In the genomic region with DNA sequence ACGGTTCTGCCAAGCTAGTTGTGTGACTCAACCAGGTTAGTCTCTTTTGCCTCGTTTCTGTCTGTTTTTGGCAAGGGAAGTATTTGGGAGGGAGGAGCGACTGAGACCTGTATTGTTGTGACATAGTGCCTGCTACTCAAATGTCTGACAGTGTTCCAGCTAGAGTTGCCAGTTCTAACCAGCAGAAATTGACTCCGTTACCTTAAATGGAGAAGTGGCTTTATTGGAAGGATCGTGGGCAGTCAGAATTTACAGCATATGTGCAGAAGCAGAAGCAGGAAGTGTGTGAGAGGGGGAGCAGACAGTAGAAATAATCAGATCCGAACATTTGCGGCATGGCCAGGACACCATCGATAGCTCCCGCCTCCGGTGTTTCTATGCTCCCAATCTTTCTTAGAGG, we compare ENCODE assay signal across 1 mouse cellular context.
TF ChIP-seq lines count a peak whose summit lies in the region.

No protein-coding gene starts in this region.

TF ChIP-seq in CH12.LX, 34 proteins besides CTCF, POLR2A, EP300 and RAD21 (continued from another document):
- no peak for TF ChIP-seq MYC (IDR thresholded peaks at IDR 0.05; ENCODE audit: low read depth, low read length)
- no peak for TF ChIP-seq ZKSCAN1 (IDR thresholded peaks at IDR 0.05; ENCODE audit: borderline replicate concordance, low read depth, low read length)
- no peak for TF ChIP-seq POLR2AphosphoS2 (IDR thresholded peaks at IDR 0.05; ENCODE audit: low read depth, low read length)
- no peak for TF ChIP-seq MAX (IDR thresholded peaks at IDR 0.05; ENCODE audit: low read length)
- no peak for TF ChIP-seq MAFK (IDR thresholded peaks at IDR 0.05; ENCODE audit: insufficient replicate concordance, low read length)
- TF ChIP-seq MAZ (IDR thresholded peaks at IDR 0.05; ENCODE audit: low read depth, low read length), result no peak
- no peak for TF ChIP-seq PAX5 (IDR thresholded peaks at IDR 0.05; ENCODE audit: low read length)
- no peak for TF ChIP-seq HCFC1 (IDR thresholded peaks at IDR 0.05; ENCODE audit: low read depth, low read length)
- TF ChIP-seq RCOR1 (conservative IDR thresholded peaks at IDR 0.05; ENCODE audit: low read depth, low read length), result no peak
- TF ChIP-seq TBP (conservative IDR thresholded peaks at IDR 0.05; ENCODE audit: low read depth, low read length), result no peak
- TF ChIP-seq E2F4 (IDR thresholded peaks at IDR 0.05; ENCODE audit: insufficient replicate concordance, low read depth, low read length), result no peak
- no peak for TF ChIP-seq KAT2A (IDR thresholded peaks at IDR 0.05; ENCODE audit: insufficient replicate concordance, low read length)
